Mouse (Mus musculus) intestine, embryonic 16.5 days (tissue): ENCODE data around the gene Ccdc171. TPM values are rescaled to one million over a fixed set of nuclear protein-coding genes. Genes with fewer than 3 reads are reported as not detected.

Experiments
- ATAC-seq: fragments of 200-750 bp; cut with Nextera tagmentation; 2 replicates; pipeline ENCODE4 v1.8.0; 2017; ENCODE audit warnings: moderate TSS enrichment, moderate library complexity
- H3K27ac ChIP-seq: fragments of 300-500 bp; sonication (generic); 2 replicates; pipeline ENCODE4 v1.5.1; 2014; ENCODE audit warnings: mild to moderate bottlenecking, low read length
- H3K27me3 ChIP-seq: fragments of 300-500 bp; sonication (generic); replicated peaks from 2 replicates; pipeline ENCODE4 v1.6.1; 2014; ENCODE audit warnings: low read length, control low read depth, mixed read lengths; ENCODE audit not compliant: control insufficient read depth, insufficient read depth
- H3K36me3 ChIP-seq: fragments of 300-500 bp; sonication (generic); 2 replicates; pipeline ENCODE4 v1.6.1; 2014; ENCODE audit warnings: low read length, control low read depth; ENCODE audit not compliant: control insufficient read depth, insufficient read depth
- H3K4me1 ChIP-seq: fragments of 300-500 bp; sonication (generic); 2 replicates; pipeline ENCODE4 v1.6.1; 2014; ENCODE audit warnings: low read length, control low read depth, mixed read lengths; ENCODE audit not compliant: control insufficient read depth, insufficient read depth
- H3K4me2 ChIP-seq: fragments of 300-500 bp; sonication (generic); 2 replicates; pipeline ENCODE4 v1.6.1; 2014; ENCODE audit warnings: low read depth, low read length, control low read depth
- H3K4me3 ChIP-seq: fragments of 300-500 bp; sonication (generic); 2 replicates; pipeline ENCODE4 v1.5.1; 2014; ENCODE audit warnings: mild to moderate bottlenecking, low read length
- H3K9ac ChIP-seq: fragments of 300-500 bp; sonication (generic); 2 replicates; pipeline ENCODE4 v1.6.1; 2014; ENCODE audit warnings: low read depth, low read length
- H3K9me3 ChIP-seq: fragments of 300-500 bp; sonication (generic); 2 replicates; pipeline ENCODE4 v1.6.1; 2016; ENCODE audit warnings: low read length, control low read depth; ENCODE audit not compliant: control insufficient read depth
- WGBS: fragments of 180-500 bp; shearing (Covaris S2); extraction: QIAGEN DNeasy Blood & Tissue Kit; methylation state at CpG from one replicate; pipeline ENCODE4 v1.1.7; 2014; 5-methylcytosine and 5-hydroxymethylcytosine counted together
- polyA plus RNA-seq: library from polyadenylated mRNA; unstranded; fragments of >200 nt; fragmentation: Nextera tagmentation; extraction: Ambion mirVana; gene quantifications from 2 replicates; pipeline ENCODE4 v1.2.1, GENCODE M21; 2015

Ccdc171 gene
- polyA plus RNA-seq, 1 experiment from 2014 or later = 1.9 TPM

DNA sequence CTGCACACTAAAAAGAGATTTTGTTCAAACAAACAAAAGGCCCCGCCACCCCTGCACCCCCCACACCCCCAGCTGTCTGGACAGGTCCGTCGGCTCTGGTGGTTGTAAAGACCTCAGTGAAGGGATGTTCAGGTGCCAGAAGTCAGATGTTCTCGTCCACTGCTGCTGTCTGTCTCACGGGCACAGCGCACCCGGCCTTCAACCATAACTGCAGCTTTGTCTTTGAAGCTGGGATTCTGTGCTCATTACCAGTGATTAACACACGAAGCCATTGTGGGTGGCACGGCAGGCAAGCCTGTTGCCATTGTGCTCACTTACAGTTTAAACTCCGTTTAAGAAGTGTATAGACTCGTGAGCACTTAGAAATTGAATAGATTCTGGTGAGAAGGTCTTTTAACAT, 194.5 kb downstream of the Ccdc171 start:
- no peak for ATAC-seq
- WGBS = 58% methylated on average over 11 of the region's 11 CpGs
- H3K4me1 ChIP-seq = no peaks in the 10 kb centered on the region

DNA sequence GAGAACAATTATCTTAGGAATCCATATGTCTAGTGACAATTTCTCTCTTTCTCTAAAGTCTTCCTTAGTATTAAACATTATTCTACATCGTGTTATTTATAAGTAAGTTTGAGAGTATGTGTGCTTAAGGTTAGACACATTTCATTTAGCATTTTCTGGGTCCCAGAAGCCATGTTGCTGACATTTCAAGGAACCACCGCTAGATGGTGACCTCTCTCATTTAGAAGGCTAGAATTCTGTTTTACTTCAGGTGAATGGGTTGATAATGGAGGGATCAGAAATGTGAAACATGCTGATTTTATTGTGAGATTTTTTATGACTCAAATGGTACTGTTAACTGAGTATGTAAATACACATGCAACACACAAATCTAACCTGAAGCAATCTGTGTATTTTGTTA, 199.8 kb downstream of the Ccdc171 start:
- Histone ChIP-seq H3K27me3 (no peaks in the 10 kb centered on the region), H3K4me1 (no peaks in the 10 kb centered on the region), H3K4me2 (no peak overlapping the region), H3K4me3 (no peak overlapping the region), H3K9ac (no peak overlapping the region), H3K36me3 (no peaks in the 10 kb centered on the region), H3K27ac (no peak overlapping the region), H3K9me3 (no peaks in the 10 kb centered on the region)
- no peak for ATAC-seq
- WGBS = 6% methylated on average over 2 of the region's 2 CpGs

More for the DNA sequence above, 194.5 kb downstream of the Ccdc171 start:
- no peak overlapping the region for H3K27ac ChIP-seq
- H3K9ac ChIP-seq = no peak overlapping the region
- no peaks in the 10 kb centered on the region for H3K27me3 ChIP-seq
- no peaks in the 10 kb centered on the region for H3K36me3 ChIP-seq
- H3K4me3 ChIP-seq = no peak overlapping the region
- H3K9me3 ChIP-seq = no peaks in the 10 kb centered on the region
- no peak overlapping the region for H3K4me2 ChIP-seq

DNA sequence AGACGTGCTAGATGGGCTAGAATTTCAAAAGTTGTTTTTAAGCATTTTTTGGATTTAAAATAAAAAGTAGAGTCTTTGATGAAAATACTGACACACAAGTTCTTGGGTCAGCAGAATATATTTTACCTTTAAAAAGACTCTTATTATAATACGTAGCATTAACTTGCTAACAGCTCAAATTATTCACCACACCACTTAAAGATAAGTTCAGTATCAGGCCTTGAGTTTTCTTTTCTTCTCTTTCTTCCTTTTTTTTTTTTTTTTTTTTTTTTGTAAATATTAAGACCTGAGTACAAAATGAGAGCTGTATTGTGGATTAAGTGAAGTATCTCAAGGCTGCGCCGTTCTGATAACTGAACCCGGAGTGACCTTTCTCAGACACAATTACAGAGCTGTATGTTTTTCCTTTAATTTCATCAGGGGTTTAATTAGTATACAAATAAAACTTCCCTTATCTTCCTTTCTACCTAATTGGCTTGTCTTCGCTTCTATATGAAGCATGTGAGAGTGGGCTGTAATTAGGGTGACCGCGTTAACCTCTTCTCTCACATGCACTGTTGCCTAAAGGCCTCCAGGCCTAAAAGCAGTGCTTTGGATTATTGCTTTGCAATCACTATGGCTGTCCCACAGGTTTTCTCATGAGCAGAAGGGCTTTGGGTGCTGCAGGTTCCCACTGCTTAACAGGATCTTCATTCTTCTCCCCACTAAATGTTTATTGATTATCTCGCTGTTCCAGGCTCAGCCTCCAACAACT, 214.0 kb downstream of the Ccdc171 start:
- H3K9ac ChIP-seq = no peak overlapping the region
- 83% methylated on average over 9 of the region's 9 CpGs for WGBS
- ATAC-seq = no peak

DNA sequence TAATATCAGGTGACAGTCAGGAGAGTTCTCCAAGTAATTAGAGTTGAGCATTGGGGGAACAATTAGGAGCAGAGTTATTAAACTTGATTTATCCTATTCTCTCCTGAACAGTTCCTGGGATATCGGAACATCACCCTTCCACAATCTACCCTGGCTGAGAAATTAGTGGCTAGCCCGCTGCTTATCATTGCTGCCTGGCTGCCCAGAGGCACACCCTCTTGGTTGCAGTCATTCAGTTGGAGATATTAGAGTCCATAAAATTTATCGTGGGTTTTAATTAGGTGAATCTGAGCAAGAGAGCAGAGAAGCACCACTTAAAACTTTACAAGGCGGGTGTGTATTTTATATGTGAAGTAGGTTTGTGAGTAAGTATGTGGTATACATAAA, 214.5 kb downstream of the Ccdc171 start:
- WGBS = 70% methylated on average over 4 of the region's 4 CpGs
- no peak overlapping the region for H3K4me2 ChIP-seq
- ATAC-seq = no peak
- H3K36me3 ChIP-seq = no peaks in the 10 kb centered on the region
- H3K9ac ChIP-seq = no peak overlapping the region
- H3K9me3 ChIP-seq = no peaks in the 10 kb centered on the region
- H3K4me1 ChIP-seq = no peaks in the 10 kb centered on the region
- no peak overlapping the region for H3K4me3 ChIP-seq
- no peak overlapping the region for H3K27ac ChIP-seq
- H3K27me3 ChIP-seq = no peaks in the 10 kb centered on the region

More for the DNA sequence above, 214.0 kb downstream of the Ccdc171 start:
- Histone ChIP-seq H3K4me1 (no peaks in the 10 kb centered on the region), H3K4me3 (no peak overlapping the region), H3K9me3 (no peaks in the 10 kb centered on the region), H3K36me3 (no peaks in the 10 kb centered on the region), H3K27ac (no peak overlapping the region), H3K27me3 (no peaks in the 10 kb centered on the region), H3K4me2 (no peak overlapping the region)

DNA sequence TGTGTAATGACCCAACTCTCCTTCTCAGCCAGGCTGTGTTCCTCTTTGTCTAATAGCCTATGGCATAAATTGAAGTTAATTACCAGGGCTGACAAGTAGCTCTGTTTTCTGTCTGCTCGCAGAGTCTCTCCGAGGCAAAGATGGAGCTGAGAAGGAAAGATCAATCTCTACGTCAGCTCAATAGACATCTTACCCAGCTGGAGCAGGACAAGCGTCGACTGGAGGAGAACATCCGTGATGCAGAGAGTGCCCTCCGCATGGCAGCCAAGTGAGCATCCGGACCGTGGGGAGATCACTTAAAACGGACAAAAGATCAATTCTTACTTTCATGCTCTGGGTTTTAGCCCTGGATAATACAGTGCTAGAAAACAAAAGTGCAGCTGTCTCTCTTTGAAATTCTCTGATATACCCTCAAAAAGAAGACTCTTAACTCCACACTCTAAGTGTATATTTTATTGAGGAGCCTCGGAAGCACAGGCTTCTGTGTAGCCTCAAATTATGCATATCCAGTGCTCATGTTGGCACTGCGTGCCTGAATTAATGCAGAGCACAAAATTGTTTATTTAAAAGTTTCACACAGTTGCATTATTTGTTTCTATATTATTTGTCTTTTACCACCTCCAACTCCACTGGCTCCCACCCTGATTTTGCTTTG, 217.6 kb downstream of the Ccdc171 start:
- no peak overlapping the region for H3K4me3 ChIP-seq
- WGBS = 38% methylated on average over 12 of the region's 12 CpGs
- H3K9ac ChIP-seq = no peak overlapping the region
- no peaks in the 10 kb centered on the region for H3K4me1 ChIP-seq
- H3K36me3 ChIP-seq = no peaks in the 10 kb centered on the region
- H3K4me2 ChIP-seq = no peak overlapping the region
- ATAC-seq = no peak
- H3K27ac ChIP-seq = no peak overlapping the region
- no peaks in the 10 kb centered on the region for H3K27me3 ChIP-seq
- no peaks in the 10 kb centered on the region for H3K9me3 ChIP-seq

DNA sequence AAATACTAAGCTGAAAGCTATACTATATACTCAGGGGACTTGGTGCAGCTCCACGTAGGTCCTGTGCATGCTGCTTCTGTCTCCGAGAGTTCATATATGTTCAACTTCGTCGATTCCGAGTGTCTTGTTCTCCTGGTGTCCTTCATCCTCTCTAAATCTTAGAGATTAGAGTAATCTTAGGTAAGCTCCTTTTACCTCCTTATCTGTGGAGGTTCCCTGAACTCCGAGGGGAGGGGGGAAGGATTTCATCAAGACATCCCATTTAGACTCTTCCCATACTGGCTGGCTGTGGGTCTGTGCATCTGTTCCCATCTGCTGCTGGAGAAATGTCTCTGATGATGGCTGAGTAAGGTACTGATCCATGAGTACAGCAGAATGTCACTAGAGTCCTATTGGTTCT, 249.8 kb downstream of the Ccdc171 start:
- H3K27ac ChIP-seq = no peak overlapping the region
- ATAC-seq = no peak

DNA sequence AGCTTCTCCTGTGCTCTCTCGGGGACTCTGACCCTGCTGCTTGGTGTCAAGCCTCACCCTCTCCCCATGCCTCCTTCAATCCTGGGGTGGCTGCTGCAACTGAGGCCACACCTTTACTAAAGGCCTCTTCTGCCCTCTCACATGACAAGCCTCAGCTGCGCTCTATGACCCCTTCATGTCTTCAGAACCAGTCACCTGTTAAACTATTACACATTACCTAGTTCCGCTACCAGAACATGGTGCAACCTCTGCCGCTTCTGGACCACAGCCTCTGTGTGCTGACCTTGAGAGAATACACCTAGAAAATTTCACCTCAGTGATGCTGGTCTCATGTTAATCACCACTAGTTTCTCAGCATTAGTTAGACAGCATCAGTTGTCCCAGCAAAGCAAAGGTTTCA, 254.7 kb downstream of the Ccdc171 start:
- WGBS = 95% methylated on average over 4 of the region's 4 CpGs
- Histone ChIP-seq H3K27me3 (no peaks in the 10 kb centered on the region), H3K9me3 (no peaks in the 10 kb centered on the region), H3K36me3 (no peaks in the 10 kb centered on the region), H3K9ac (no peak overlapping the region), H3K27ac (no peak overlapping the region), H3K4me3 (no peak overlapping the region), H3K4me1 (no peaks in the 10 kb centered on the region), H3K4me2 (no peak overlapping the region)
- no peak for ATAC-seq

More for the DNA sequence above, 249.8 kb downstream of the Ccdc171 start:
- Histone ChIP-seq H3K4me1 (no peaks in the 10 kb centered on the region), H3K27me3 (no peaks in the 10 kb centered on the region), H3K36me3 (no peaks in the 10 kb centered on the region), H3K4me2 (no peak overlapping the region), H3K4me3 (no peak overlapping the region), H3K9me3 (no peaks in the 10 kb centered on the region), H3K9ac (no peak overlapping the region)
- WGBS = 90% methylated on average over 6 of the region's 6 CpGs

DNA sequence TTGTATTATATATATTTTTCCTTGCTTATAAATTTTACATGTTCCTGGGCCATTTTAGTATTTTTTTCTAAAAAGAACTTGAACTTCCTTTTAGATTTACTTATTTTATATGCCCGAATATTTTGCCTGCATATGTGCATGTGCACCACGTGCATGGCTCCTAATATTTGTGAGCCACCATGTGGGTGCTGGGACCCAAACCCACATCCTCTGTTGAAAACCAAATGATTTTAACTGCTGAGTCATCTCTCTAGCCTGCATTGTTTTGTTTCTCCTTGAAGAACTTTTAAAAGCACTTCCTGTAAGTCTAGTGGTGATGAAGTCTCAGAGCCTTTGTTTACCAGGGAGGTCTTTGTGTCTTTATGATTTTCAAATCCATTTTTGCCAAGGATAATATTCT, 259.8 kb downstream of the Ccdc171 start:
- Histone ChIP-seq H3K9ac (no peak overlapping the region), H3K27ac (no peak overlapping the region), H3K4me2 (no peak overlapping the region), H3K27me3 (no peaks in the 10 kb centered on the region), H3K4me1 (no peaks in the 10 kb centered on the region), H3K9me3 (no peaks in the 10 kb centered on the region), H3K4me3 (no peak overlapping the region), H3K36me3 (no peaks in the 10 kb centered on the region)
- no peak for ATAC-seq
- WGBS = 87% methylated on average over 2 of the region's 2 CpGs

DNA sequence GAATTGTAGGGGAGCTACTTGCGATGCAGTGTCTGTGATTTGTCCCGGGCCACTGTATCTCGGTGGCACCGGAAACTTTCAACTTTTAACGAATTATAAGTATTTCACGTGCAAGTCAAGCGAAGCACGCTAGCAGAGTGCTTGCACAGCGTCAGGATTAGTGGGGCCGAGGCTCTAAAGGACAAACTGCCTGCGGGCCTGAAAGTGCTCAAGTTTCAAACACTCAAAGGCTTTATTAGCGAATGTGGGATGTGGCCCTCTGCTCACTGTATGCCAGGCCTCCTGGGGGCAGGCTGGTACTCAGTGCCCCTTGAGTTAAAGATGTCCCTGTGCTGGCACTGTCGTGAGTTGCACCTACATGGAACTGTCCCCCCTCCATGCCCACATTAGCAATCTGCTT, 266.5 kb downstream of the Ccdc171 start:
- ATAC-seq = no peak
- no peak overlapping the region for H3K9ac ChIP-seq
- no peaks in the 10 kb centered on the region for H3K4me1 ChIP-seq
- H3K9me3 ChIP-seq = no peaks in the 10 kb centered on the region
- H3K27ac ChIP-seq = no peak overlapping the region
- H3K4me2 ChIP-seq = no peak overlapping the region
- H3K36me3 ChIP-seq = no peaks in the 10 kb centered on the region
- H3K27me3 ChIP-seq = no peaks in the 10 kb centered on the region
- H3K4me3 ChIP-seq = no peak overlapping the region
- 48% methylated on average over 13 of the region's 13 CpGs for WGBS
